Mouse (Mus musculus): Measurements from ENCODE around the gene Mgarp.

Gene Mgarp

DNA sequence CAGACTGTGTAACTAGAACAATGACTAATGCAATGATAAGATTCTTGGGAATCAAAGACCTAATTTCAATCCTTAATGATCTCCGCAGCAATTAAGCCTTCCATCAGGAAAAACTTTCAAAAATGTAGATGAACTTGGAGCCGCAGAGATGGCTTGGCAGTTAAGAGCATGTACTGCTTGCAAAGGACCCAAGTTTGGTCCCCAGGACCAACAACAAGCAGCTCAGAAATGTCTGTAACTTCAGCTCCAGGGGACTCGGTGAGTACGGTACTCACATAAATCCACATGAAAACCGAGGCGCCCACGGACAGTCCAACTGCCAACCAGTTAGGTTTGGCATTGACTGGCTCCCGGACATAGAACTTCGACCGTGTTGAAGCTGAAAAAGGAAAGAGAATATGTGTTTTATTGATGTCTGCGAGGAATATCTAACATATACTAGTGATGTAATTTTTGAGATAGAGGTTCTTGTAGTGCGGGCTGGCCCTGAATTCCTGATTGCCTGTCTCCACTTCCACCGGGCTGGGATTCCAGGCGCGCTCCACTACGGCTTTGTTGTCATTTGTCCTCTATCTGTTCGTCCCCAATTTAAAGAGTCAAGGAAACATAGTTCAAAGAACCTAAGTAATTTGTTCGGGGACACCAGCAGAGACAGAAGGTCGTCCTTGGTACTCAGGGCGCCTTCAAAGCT is 11.5 kb upstream of the Mgarp start:
- no peak for TF ChIP-seq GATA4 (IDR thresholded peaks at IDR 0.05; ENCODE audit: insufficient replicate concordance, low read length)

GRCm38 (mm10) chr3:51402628-51403027 is 6.1 kb upstream of the Mgarp start:
- TF ChIP-seq GATA4 (IDR thresholded peaks at IDR 0.05; ENCODE audit: insufficient replicate concordance, low read length): no peak

DNA sequence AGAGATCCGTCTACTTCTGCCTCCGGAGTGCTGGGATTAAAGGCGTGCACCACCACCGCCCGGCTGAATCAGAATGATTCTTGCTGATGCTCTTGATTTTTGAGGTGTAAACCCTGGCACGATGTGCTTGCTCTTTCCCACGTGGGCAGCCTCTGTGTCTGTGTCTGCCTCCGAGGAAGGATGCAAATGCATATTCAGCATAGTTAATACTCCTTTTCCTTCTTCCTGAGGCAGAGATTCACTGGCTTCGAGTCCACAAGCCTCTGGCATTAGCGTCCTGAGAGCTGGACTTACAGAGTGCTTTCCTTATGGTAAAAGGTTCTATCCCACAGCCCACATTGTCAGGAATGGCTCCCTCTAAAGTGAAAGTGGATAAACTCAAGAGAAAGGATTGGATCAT is 4.1 kb upstream of the Mgarp start:
- no peak for TF ChIP-seq GATA4 (IDR thresholded peaks at IDR 0.05; ENCODE audit: insufficient replicate concordance, low read length)

GRCm38 (mm10) chr3:51399531-51399930 is 3.0 kb upstream of the Mgarp start:
- TF ChIP-seq GATA4 (IDR thresholded peaks at IDR 0.05; ENCODE audit: insufficient replicate concordance, low read length): no peak

DNA sequence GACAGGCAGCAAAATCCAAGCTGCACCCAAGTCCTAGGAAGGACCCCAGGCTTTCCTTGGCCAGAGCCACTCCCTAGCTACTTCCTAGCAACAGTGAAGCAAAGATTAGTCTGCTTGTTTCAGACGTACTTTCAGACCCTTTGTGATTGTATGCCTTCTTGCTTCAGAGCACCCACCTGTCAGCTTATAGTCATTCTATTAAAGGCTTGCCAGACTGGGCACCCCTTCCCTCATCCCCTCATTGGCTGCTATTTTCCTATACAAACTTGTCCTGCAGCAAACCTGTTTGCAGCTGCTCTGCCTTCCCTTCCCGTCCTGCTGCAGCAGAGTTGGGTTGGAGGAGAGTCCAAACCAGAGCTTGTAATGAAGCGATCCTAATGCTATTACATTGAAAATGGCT is 2.1 kb upstream of the Mgarp start:
- TF ChIP-seq GATA4 (IDR thresholded peaks at IDR 0.05; ENCODE audit: insufficient replicate concordance, low read length): no peak

- no peak for TF ChIP-seq GATA4 (IDR thresholded peaks at IDR 0.05; ENCODE audit: insufficient replicate concordance, low read length)
Measured at GRCm38 (mm10) chr3:51397700-51398299, 1.3 kb upstream of the Mgarp start.

- TF ChIP-seq GATA4 (IDR thresholded peaks at IDR 0.05; ENCODE audit: insufficient replicate concordance, low read length): no peak
Measured at GRCm38 (mm10) chr3:51395461-51396145, 935 bp downstream of the Mgarp start.

GRCm38 (mm10) chr3:51394881-51395280 is 1.7 kb downstream of the Mgarp start:
- no peak for TF ChIP-seq GATA4 (IDR thresholded peaks at IDR 0.05; ENCODE audit: insufficient replicate concordance, low read length)

DNA sequence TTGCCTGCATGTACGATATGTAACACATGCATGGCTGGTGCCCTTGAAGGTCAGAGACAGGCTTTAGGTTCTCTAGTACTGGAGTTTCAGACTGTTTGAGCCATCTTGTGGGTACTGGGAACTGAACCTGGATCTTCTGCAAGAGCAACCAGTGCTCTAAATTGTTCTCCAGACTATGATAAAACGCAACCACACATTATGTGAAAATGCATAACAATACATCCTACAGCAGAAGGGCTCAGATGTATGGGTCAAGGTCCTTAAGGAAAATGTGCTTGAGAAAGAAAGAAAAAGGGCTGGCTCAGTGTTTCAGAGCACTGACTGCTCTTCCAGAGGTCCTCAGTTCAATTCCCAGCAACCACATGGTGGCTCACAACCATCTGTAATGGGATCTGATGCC is 2.9 kb downstream of the Mgarp start:
- TF ChIP-seq GATA4 (IDR thresholded peaks at IDR 0.05; ENCODE audit: insufficient replicate concordance, low read length): no peak

- no peak for TF ChIP-seq GATA4 (IDR thresholded peaks at IDR 0.05; ENCODE audit: insufficient replicate concordance, low read length)
Measured at GRCm38 (mm10) chr3:51391591-51391990, 4.9 kb downstream of the Mgarp start.

DNA sequence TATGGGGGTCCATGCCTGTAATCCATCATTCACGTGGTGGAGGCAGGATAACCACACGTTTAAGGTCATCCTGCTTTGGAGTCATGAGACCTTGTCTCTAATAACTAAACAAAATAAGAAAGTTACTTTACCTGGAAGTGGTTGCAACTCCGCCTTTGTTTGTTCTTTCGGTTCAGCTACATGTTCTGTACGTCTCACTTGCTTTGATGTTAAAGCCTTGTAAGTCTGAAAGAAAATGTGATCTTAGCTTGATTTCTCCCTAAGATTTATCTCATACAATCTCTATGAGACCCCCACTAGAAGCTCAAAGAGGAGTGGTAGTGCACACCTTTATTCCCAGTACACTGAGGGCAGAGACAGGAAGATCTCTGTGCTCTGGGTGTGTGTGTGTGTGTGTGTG is 5.4 kb downstream of the Mgarp start:
- TF ChIP-seq GATA4 (IDR thresholded peaks at IDR 0.05; ENCODE audit: insufficient replicate concordance, low read length): no peak

DNA sequence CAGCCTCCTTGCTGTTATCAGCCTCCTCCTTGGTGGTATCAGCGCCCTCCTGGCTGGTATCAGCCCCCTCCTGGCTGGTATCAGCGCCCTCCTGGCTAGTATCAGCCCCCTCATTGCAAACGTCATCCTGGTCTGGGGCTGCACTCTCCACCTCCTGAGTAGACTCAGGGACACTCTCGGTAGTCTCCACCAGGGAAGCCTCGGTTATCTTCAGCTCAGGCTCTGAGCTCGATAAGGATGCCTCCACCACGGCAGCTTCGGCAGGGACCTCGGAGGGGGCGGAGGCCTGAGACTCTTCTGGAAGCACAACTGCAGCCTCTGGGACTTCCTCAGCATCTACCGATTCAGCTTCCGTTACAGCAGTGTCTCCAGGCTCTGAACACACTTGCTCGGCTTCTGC is 7.6 kb downstream of the Mgarp start:
- no peak for TF ChIP-seq GATA4 (IDR thresholded peaks at IDR 0.05; ENCODE audit: insufficient replicate concordance, low read length)

DNA sequence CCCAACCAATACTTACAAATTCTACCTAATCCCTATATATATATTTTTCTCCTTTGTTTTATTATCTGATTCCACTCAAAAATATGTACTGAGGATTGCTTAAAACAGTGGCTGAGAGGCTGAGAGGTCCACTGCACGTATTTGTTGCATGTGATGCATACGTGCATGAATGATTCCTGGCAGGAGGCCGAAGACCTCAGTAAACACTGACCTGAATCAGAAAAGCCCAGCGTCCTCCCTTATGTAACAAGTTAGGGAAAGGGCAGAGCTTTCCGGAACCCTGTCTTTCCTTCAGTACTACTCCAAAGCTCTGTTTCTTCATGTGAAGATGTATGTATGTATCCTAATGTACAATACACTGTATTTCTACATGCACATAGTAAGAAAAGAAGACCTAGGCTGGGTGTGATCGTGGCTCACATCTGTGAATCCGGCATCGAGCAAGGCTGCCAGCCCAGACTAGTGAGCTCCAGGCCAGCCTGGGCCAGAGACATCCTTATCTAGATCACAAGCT is 8.6 kb downstream of the Mgarp start:
- TF ChIP-seq GATA4 (IDR thresholded peaks at IDR 0.05; ENCODE audit: insufficient replicate concordance, low read length): no peak

- TF ChIP-seq GATA4 (IDR thresholded peaks at IDR 0.05; ENCODE audit: insufficient replicate concordance, low read length): no peak
Measured at GRCm38 (mm10) chr3:51387134-51387451, 9.4 kb downstream of the Mgarp start.

DNA sequence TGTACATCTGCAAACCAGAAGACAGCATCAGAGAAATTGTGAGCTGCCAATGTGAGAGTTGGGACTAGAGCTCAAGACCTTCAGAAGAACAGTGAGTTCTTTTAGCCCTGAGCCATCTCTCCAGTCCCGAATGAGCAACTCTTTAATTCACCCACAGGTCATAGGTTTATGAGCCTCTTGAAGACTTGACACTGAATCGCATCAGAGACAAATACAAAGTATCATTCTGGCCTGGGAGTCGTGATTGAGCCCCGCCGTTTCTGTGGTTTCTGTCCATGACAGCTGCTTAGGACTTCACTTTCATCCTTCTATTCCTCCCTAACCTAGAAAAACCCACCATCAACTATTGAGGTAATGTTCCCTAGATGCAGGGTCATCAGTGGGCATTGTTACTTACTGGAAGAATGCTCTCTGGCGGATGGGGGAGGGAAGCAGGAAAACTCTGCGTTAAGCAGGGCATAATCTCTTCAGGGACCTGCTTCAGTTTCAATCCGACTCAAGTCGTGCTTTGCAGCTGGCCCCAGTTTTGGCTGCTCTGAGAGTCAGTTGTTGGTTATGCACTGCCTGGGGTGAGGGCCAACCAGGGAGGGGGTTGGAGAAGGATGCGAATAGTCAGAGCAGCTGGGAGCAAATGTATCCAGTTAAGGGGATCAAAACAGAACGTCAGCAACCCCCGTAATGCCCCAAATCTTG is 10.0 kb downstream of the Mgarp start:
- no peak for TF ChIP-seq GATA4 (IDR thresholded peaks at IDR 0.05; ENCODE audit: insufficient replicate concordance, low read length)

- no peak for TF ChIP-seq GATA4 (IDR thresholded peaks at IDR 0.05; ENCODE audit: insufficient replicate concordance, low read length)
Measured at GRCm38 (mm10) chr3:51383409-51383808, 13.1 kb downstream of the Mgarp start.

Measured in liver, adult (tissue).